Mouse (Mus musculus) gastrocnemius, postnatal 36 days (tissue): ENCODE data around the gene Cacna2d1. TPM values are rescaled to one million over a fixed set of nuclear protein-coding genes. Genes with fewer than 3 reads are reported as not detected.
A peak's percentile ranks its signal among the peaks of the same experiment; 100 is the strongest.

Source experiments
- DNase-seq, 2 experiments: peaks; one replicate each; pipeline ENCODE4 v3.0.0; 2022
- intact Hi-C: fragments of 180-260 bp; cut with DNase I; formaldehyde crosslinking; loops from one replicate; pipeline ENCODE4 v1.15.1; 2025
- total RNA-seq, 2 experiments: library from RNA; stranded (reverse); gene quantifications; 2 replicates each; pipeline ENCODE4 v1.2.3; 2021

The Cacna2d1 gene
- total RNA-seq, 2 experiments from 2014 or later = 267 to 304 TPM

DNA sequence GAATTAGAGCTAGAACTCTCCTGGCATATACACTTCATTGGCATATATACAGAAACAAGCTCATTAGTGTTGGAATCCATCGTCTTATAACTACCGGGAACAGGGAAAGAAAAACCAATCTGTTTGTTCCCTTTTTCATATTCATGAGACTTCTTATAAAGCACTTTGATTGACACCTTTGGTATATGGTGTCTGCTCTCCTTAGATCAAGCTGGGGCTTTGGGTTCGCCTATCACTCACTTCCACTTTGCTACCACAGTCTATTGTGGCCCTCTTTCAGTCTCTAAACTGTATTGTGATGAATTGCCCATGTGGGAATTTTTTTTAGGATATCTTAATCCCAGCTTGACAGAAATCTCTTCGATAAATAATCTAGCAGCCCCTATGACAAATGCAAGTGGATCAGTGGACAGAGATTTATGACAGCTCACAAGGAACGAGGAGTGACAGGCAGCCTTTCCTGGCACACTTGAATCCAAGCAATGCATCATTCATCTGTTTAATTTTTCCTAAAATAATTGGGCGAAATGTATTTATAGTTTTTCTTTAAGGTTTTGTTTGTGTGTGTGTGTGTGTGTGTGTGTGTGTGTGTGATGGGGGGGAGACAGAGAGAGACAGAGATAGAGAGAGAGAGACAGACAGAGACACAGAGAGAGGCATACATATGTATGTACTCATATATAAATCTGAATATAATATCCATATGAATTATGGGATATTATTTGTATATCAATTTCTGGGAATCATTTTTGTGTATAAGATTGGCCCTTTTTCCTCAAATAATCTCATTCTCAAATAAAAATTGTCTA is 200.0 kb downstream of the Cacna2d1 start:
- intact Hi-C loops = no loop called here

DNA sequence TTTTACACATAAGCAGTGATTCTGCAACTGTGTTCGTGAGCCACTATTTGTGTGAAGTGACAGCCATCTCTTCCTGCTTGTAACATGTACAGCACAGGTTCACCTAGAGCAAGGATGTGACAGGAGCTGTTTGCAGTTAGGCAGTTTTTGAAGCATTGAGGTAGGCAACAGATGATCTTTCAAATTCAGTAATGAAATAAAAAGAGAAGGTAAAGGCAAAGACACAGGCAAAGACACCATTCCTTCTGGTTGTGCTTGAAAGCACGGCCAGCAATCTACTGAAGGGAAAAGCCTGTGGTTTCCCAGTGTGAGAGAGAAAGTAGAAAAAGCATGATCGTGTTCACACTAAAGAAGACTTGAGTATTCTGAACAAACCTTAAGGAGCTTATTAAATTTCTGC is 201.5 kb downstream of the Cacna2d1 start:
- DNase-seq = no peak
- intact Hi-C loops = no loop called here

More for the DNA sequence above, 200.0 kb downstream of the Cacna2d1 start:
- no peak for DNase-seq

DNA sequence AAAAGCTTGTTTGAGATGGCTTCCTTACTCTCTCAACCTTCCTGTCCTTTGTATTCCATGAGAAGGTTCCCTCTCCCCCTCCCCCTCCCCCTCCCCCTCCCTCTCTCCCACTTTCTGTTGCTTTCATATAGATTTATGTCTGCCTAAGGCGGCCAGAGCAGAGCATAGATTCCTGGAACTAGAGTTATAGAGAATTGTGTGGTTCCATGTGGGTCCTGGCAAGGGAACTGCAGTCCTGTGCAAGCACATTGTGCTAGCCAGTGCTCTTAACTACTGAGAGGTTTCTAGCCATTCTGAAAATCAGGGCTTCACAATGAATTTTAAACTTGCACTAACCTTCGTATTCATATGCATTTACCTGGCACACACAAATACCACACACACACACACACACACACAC is 202.3 kb downstream of the Cacna2d1 start:
- intact Hi-C loops = no loop called here

DNA sequence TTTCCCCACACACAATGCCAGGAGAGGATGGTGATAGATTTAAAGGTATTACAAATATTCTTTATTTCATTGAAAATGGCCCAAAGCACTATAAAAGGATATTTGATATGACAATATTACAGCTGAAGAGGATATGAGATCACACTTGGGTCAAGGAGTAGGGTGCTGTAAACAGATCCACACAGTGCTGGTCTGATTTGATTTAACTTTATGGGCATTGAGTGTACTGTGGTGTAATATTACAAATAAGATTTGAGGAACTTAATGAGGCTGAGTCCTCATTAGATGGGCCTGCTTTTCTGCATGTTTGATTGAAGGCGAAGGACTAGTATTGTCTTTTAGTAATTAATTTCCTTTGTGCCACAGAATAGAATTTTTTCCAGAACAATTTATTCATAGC is 212.1 kb downstream of the Cacna2d1 start:
- no peak for DNase-seq
- intact Hi-C loops = no loop called here

More for the DNA sequence above, 202.3 kb downstream of the Cacna2d1 start:
- no peak for DNase-seq

DNA sequence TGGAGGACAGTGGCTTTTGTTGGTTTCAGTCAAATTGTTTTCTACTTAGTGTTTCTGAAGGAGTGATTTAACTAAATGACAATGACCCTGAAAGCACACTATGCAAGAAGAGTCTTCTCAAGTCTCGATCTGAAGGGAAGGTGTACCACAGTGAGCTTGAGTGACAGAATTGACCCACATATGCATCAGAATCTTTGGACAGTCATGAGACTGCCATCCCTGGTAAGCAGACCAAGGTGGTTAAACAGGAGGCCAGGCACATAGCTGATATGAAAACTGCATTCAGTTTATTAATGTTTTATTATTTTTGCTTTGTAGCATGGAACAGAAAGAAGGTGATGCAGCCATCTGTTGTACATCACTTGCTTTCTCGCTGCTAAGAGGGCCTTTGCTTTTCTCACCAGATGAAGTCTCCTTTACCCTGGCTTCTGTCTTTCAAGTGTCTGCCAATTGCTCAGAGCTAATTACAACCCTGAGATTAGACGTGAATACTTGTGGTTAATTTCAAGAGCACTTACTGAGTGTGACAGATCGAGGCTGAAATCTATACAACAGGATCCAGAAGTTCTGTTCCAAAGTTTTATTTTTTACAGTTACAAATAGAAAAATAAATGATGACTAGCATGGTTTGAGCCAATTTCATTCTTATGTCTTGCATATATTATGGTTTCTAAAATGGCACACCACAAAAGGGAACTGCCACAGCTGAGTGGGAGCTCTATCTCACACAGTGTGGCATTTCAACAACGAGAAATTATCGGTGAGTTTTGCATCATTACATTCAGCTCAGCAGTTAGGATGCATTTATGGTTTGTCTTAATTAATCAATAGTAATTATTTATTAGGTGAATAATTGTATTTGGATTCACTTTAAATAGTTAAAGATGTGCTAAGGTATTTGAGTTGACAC is 221.1 kb downstream of the Cacna2d1 start:
- intact Hi-C loops = no loop called here

DNA sequence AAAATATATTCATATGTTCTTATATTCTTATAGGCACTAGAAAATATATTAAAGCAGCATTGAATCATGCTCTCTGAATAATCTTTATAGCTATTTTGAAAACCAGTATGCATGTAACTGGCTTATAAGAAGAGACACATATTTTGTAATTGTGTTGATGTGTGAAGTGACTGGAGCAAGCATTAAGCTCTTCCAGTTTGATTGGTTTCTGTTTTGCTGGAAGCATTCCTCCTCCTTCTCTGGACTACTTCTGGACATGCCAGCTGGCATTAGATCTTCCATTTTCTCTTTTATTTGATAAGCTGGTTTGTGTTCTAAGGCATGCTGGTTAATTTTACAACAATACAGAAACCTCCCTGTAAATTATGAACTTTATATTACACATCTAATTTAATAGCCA is 228.8 kb downstream of the Cacna2d1 start:
- intact Hi-C loops = no loop called here

More for the DNA sequence above, 221.1 kb downstream of the Cacna2d1 start:
- DNase-seq = no peak

DNA sequence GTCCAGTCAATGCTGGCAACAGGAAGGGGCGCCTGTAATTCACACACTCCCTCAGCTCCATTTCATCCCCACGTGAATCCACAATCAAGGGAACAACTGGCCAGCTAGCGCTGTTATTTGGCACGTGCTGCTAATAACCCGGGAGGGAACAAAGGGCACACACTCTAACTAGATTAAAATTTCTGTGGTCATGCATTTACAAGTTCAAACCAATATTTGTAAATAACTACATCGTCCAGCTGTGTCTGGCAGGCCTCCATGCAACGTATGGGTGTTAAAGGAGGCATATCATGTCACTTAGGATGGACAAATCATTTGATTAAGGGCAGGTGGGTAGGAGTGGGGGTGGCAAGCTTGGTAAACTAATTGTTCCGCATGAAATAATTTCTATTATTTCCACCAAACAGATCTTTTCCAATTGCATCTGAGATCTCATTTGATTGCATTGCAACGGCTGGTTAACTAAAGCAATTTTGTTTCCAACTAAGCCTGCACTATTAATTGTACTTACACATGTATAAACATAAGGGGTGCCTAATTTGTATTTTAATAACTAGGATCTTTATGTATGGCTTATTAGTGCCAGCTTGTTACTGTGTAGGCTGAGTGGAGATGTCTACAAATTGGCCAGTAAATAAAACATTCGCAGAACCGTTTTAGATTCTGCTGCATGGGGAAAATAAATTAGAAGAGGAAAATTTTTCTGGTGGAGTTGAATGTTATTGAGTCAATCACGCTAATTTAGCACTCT is 231.8 kb downstream of the Cacna2d1 start:
- intact Hi-C loops = no loop called here
- DNase-seq = no peak

More for the DNA sequence above, 228.8 kb downstream of the Cacna2d1 start:
- DNase-seq = no peak

DNA sequence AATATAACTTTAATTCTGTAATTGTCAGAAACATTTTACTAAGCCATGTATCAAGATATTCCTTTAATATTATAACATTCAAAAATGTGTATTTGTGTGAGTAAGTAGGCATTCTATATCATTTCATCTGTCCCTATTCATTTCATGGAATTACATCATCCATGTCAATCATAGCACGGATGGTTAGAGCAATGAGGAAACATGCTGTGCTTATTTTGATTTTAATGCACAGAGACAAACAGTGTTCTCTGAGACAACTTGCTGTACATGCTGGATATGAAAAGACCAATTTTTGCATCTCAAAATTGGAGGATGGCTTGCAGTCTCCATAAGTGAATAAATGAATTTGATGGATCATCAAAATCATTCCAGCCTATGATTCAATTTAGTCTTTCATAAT is 232.4 kb downstream of the Cacna2d1 start:
- intact Hi-C loops = no loop called here
- no peak for DNase-seq

DNA sequence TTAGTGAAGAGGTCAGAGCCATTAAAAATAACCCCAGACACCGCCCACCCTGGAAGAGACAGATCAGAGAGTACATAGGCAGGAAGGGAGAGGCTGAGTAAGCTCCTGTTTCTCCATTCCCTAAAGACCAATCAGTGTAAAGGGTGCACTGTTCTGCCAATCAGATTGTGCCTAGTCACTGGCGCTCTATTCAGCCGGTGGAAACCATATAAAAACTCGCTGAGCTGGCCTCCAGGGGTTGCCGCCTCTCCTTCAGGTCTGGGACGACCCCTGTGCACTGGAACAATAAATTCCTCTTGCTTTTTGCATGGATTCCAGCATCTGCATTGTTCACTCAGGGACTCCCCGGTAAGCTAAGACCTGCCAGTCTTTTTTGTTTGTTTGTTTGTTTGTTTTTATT is 246.6 kb downstream of the Cacna2d1 start:
- no peak for DNase-seq
- intact Hi-C loops = no loop called here

DNA sequence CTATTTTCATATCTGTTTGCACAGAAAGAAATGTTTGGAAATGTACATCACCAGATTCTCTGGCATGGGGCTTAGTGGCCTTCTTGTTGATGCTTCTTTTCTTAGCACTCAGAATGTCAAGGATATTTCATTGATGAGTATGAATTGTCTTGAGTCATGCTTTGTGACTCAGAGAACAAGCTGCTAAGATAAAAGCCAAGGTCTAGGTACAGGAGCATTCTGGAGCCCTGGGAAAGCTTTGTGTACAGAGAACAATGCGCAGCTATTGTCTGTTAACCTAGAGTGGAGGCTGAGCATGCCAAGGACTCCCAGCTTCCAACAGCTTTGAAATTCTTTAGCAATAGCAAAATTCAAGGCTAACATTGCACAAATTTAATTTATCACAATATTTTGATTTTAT is 249.6 kb downstream of the Cacna2d1 start:
- intact Hi-C loops = no loop called here
- no peak for DNase-seq

DNA sequence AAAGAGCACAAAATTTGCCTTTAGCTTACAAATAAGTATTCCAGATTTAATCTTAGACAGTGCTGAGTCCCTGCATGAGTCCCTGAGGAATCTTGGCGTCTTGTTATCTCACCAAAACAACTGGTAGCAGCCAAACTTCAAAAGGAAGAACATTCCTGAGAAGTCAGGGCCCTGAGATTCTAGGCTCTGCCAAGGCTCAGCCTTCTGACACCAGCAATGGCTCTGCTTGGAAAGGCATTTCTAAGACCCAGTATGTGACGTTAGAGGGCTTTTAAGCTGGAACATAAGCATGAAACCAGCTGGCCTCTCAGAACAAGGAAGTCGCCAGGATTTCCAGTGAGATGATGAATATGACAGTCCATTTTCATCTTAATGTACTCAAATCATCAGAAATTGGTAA is 253.4 kb downstream of the Cacna2d1 start:
- intact Hi-C loops = no loop called here
- no peak for DNase-seq

DNA sequence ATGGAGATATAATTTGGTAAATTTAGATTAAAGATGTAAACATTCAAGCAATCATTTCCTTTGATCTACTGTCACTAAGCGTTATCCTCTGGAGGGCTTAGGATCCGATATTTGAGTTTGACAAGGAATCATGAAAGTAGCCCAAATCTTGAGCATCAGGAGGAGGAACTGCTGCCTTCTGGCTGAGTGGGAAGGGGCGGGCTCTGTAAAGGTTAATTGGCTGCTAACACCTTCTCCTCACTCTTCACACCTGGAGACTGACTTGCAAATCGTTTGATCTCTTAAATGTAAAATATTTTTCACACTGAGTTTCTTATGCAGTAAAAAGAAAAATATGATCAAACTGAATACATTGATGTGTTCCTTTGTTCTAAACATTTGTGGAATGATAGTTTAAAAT is 255.4 kb downstream of the Cacna2d1 start:
- DNase-seq = no peak
- intact Hi-C loops = no loop called here

DNA sequence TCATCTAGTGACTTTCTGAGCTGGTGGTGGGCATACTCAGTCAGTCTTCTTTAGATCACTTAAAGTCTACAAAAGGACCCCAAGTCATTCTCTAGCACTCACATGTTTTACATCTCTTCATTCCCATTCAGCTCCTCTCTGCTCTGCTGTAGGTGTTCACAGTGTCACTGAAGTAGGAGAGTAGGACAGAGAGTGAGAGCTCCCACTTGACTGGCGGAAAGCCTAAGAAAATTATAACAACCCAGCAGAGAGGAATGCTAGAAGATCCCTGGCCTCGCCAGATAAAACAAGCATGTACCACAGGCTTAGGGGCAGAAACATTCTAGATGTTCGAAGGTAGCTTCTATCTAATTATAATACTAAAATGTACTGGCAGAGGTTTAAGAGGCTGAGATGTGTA is 256.7 kb downstream of the Cacna2d1 start:
- intact Hi-C loops = no loop called here
- DNase-seq = no peak

DNA sequence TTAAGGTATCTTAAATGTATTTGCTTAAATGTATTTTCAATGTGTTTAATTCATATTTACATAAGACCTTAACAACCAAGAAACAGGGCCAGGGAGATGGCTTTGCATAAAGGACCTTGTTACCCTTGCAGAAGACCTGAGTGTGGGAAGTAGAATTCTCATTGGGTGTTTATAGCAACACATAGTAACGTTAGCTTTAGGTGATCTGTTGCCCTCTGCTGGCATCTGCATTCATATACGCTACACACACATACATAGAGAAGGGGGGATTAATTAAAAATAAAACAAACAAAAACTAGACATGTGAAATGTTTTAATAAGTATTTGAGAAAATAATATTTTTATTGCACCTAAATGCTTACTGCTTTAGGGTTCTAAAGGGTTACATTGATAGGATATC is 265.3 kb downstream of the Cacna2d1 start:
- intact Hi-C loops = loop anchor here (10.0 kb wide), 1 partner anchor 365 kb away; no protein-coding TSS in a partner anchor
- DNase-seq = no peak

DNA sequence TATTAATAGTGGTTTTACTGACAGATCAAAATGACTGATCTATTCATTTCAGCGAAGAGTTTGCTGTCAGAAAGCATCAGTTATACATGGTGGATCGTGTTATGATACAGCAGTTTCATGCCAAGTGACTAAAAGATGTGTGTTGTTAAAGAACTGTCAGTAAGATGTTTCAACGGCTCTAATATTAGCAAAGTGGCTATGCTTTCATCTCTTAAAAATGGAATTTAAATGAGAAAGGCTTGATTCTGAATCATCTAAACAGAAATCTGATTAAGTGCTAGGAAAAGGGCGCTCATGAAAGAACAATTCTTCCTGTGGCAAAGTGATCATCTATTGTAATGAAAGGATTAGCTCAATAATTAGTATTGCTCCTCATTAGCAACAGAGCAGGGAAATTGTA is 287.5 kb downstream of the Cacna2d1 start:
- intact Hi-C loops = no loop called here
- no peak for DNase-seq

DNA sequence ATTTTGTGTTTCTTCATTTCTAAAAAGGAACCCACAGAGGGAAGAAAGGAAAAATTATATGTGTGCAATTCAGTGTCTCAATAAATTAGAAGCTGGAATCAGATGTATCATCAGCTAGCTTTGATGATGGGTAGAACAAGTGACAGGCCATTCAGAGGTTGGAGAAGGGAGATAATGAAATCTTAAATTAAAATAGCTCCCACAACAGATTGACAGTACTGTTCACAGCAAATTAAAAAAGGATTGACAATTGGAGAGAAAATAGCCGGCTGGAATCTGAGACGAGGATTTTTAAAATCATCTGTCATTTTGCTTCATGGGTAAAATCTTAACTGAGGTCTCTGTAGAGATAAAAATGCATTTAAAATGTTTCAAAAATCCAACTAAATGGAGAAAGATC is 290.9 kb downstream of the Cacna2d1 start:
- DNase-seq = no peak
- intact Hi-C loops = no loop called here

DNA sequence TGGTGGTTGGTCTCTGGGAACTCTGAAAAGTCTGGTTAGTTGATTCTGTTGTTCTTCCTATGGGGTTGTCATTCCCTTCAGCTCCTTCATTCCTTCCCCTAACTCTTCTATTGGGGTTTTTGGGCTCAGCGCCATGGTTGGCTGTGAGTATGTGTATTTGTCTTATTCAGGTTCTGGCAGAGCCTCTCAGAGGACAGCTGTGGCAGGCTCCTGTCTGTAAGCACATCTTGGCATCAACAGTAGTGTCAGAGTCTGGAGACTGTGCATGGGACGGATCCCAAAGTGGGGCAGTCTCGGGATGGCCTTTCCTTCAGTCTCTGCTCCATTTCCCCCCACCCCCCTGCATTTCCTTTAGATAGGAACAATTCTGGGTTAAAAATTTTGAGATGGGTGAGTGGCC is 294.9 kb downstream of the Cacna2d1 start:
- intact Hi-C loops = no loop called here
- DNase-seq = peak in 1 of 2 experiments; percentile 25

DNA sequence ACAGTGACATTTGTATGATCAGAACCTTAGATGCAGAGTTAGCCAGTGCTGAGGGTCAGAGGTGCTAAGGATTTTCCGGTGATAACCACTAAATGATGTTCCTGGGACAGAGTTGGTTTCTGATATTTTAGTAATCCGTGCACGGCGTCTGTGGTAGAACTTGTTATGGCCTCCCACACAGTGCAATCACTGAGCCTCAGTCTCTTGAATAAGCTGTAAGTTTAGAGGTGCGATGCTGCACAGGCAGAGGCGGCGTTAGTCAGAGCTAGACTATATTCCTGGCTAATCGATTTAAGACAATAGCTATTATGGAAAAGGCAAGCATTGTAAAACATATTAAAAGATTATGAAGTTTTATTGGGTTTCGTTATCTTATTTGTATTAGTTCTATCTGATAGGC is 297.0 kb downstream of the Cacna2d1 start:
- DNase-seq = no peak
- intact Hi-C loops = no loop called here

DNA sequence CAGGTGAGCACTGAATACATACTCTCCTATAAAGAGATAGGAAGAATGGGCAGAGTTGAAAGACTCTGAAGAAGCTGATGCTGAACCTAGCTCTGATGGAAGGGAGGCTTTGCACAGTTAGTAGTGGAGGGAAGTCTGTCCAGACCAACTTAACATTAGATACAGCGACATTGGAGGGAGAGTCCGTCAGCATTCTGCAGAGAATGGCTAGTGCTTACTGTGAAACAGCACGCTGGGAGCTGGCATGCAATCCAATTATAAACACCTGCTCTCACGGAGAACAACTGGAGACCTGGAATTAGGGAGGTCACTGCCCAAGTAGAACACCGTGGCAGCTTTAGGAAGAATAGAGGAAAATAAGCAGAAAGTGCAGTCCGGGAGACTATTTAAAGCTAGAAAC is 300.4 kb downstream of the Cacna2d1 start:
- no peak for DNase-seq
- intact Hi-C loops = no loop called here

DNA sequence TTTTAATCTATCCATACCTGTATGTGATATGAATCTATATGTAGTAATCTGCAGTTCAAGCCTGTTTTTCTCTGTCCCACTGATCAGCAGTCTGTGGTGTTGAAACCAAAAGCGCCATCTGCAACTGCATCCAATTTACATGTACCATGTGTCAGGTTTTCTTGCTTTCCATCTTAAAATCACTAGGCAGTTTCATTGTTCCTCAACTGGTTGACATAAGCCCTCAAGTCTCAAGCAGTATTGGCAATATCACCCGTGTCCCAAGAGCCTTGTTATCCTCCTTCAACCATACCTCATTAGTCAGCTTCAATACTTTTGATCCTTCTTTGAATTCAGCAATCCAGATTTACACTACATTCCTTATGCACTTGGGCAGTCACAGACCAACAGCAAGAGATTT is 301.4 kb downstream of the Cacna2d1 start:
- no peak for DNase-seq
- intact Hi-C loops = no loop called here

DNA sequence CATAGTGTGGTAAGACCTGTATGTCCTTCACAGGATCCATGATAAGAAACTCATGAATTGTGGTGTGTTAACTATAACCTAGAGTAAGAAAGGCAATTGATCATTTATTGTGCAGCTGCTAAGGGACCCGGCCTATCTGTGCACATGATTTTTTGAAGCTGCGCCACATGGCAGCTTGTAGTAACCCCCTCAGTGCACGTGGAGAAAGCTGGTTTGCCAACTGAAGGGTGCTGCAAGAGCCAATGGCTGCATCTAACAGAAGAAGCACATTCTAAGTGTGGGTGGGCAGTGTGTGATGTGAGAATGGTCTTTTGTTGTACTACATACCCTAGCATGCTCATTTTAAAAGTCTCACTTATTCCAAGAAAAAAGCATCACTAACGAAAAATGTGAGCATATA is 302.1 kb downstream of the Cacna2d1 start:
- intact Hi-C loops = no loop called here
- DNase-seq = no peak
